Comparison of ENCODE assay signal across 8 mouse cellular contexts in genomic region chr4:116720343-116721097, GRCm38 (mm10). TPM values are rescaled to one million over a fixed set of nuclear protein-coding genes. Genes with fewer than 3 reads are reported as not detected.
DNase-seq lines count a peak whose midpoint lies in the region; ATAC-seq lines count a peak whose summit lies in the region.

Gene Tesk2, plus strand, starts transcription at chr4:116720948.

- ATAC-seq in forebrain, embryonic 14.5 days = peak; percentile 99
- peak; percentile 99 for ATAC-seq in neural tube, embryonic 15.5 days (ENCODE audit: low FRiP score)

- H3K9me3 ChIP-seq in forebrain, embryonic 14.5 days (replicated peaks; ENCODE audit: control insufficient read depth, low read length) = no peaks in the 10 kb centered on the region
- no peaks in the 10 kb centered on the region for H3K9me3 ChIP-seq in neural tube, embryonic 15.5 days (replicated peaks)

- peak; percentile 99 for DNase-seq in ES-CJ7 (ENCODE audit: low read depth, low spot score)
- peak; percentile 88 for DNase-seq in cerebellum, adult 11 months
- peak; percentile 100 for DNase-seq in forebrain, embryonic 14.5 days (ENCODE audit: low spot score)
- peak; percentile 87 to 89 for DNase-seq in heart, postnatal 14 days
- peak; percentile 96 for DNase-seq in layer of hippocampus, adult 11-12 months (ENCODE audit: low spot score)
- peak; percentile 95 to 96 for DNase-seq in lung, adult 18-20 months
- peak; percentile 97 for DNase-seq in testis, postnatal 14 days (ENCODE audit: low spot score)

- WGBS in forebrain, embryonic 14.5 days = under 1% methylated on average over 34 of the region's 34 CpGs
- WGBS in neural tube, embryonic 15.5 days = under 1% methylated on average over 34 of the region's 34 CpGs

- peak within 1 kb of the TSS; percentile 91 for H3K4me2 ChIP-seq in forebrain, embryonic 14.5 days (ENCODE audit: low read length)
- H3K4me2 ChIP-seq in neural tube, embryonic 15.5 days = peak within 1 kb of the TSS; percentile 96

- H3K27ac ChIP-seq in forebrain, embryonic 14.5 days (ENCODE audit: low read depth, low read length) = peak within 1 kb of the TSS; percentile 34; the same call in 1 of the 2 replicates
- peak within 1 kb of the TSS; percentile 75 for H3K27ac ChIP-seq in neural tube, embryonic 15.5 days (replicated peaks)

- H3K27me3 ChIP-seq in forebrain, embryonic 14.5 days (replicated peaks; ENCODE audit: control insufficient read depth, insufficient read depth, low read length) = no peaks in the 10 kb centered on the region
- no peaks in the 10 kb centered on the region for H3K27me3 ChIP-seq in neural tube, embryonic 15.5 days (replicated peaks)

- H3K36me3 ChIP-seq in forebrain, embryonic 14.5 days (ENCODE audit: control insufficient read depth, insufficient read depth, low read length) = no peaks in the 10 kb centered on the region
- no peaks in the 10 kb centered on the region for H3K36me3 ChIP-seq in neural tube, embryonic 15.5 days

- H3K4me1 ChIP-seq in forebrain, embryonic 14.5 days (ENCODE audit: control insufficient read depth, insufficient read depth, low read length) = peaks cover 6% of the 10 kb centered on the region; the same call in 1 of the 2 replicates
- peaks cover 11% of the 10 kb centered on the region for H3K4me1 ChIP-seq in neural tube, embryonic 15.5 days

- H3K9ac ChIP-seq in forebrain, embryonic 14.5 days (ENCODE audit: low read length) = peak within 1 kb of the TSS; percentile 78
- peak within 1 kb of the TSS; percentile 84 for H3K9ac ChIP-seq in neural tube, embryonic 15.5 days (replicated peaks)

- intact Hi-C loops in heart, postnatal 14 days (cut with DNase I) = loop anchor here (5.0 kb wide), 1 partner anchor 272 kb away; the partner anchor contains the start of gene Urod

- peak within 1 kb of the TSS; percentile 67 for H3K4me3 ChIP-seq in forebrain, embryonic 14.5 days (ENCODE audit: low read depth, low read length)
- peak within 1 kb of the TSS; percentile 94 for H3K4me3 ChIP-seq in neural tube, embryonic 15.5 days (replicated peaks)

RNA-seq across cellular contexts. Expression of gene Tesk2, which starts in this region (rescaled TPM):
- 4.0 and 4.8 TPM in 2 replicates for polyA plus RNA-seq in forebrain, embryonic 14.5 days (2014; fragmentation: Nextera tagmentation; extraction: Ambion mirVana)
- total RNA-seq in heart, postnatal 14 days (2021) = 1 to 10 TPM; 1.7 to 2.7 TPM
- 3.0 and 3.3 TPM in 2 replicates for polyA plus RNA-seq in neural tube, embryonic 15.5 days (2015; fragmentation: Nextera tagmentation; extraction: Ambion mirVana)

Comparison
In these comparisons a context has a peak if more than half of its experiments do, and no peak if none do; other contexts are left out.
1. Peak in every context shown above with its lines: DNase-seq, ATAC-seq, H3K4me3 ChIP-seq and H3K27ac ChIP-seq.